Mouse (Mus musculus) embryonic stem cell, embryonic (primary cell): ENCODE results near the gene Ferd3l.

ENCODE experiments used
- CTCF ChIA-PET, 4 experiments: fragments of 300-600 bp in 2 of 4; fragments of 350-600 bp in 2 of 4; sonication (Branson Sonifier 250); formaldehyde crosslinking; loops; one replicate each; lab custom pipeline; 2022; ENCODE audit warnings: inconsistent platforms in 2 of 4; lab: Charles Lee
- POLR2A ChIA-PET, 4 experiments: fragments of 300-600 bp in 2 of 4; fragments of 350-600 bp in 2 of 4; sonication (Branson Sonifier 250); formaldehyde crosslinking; loops; one replicate each; lab custom pipeline; 2022; ENCODE audit warnings: antibody characterized with exemption in 4 of 4, inconsistent platforms in 1 of 4; lab: Charles Lee

Gene Ferd3l

DNA sequence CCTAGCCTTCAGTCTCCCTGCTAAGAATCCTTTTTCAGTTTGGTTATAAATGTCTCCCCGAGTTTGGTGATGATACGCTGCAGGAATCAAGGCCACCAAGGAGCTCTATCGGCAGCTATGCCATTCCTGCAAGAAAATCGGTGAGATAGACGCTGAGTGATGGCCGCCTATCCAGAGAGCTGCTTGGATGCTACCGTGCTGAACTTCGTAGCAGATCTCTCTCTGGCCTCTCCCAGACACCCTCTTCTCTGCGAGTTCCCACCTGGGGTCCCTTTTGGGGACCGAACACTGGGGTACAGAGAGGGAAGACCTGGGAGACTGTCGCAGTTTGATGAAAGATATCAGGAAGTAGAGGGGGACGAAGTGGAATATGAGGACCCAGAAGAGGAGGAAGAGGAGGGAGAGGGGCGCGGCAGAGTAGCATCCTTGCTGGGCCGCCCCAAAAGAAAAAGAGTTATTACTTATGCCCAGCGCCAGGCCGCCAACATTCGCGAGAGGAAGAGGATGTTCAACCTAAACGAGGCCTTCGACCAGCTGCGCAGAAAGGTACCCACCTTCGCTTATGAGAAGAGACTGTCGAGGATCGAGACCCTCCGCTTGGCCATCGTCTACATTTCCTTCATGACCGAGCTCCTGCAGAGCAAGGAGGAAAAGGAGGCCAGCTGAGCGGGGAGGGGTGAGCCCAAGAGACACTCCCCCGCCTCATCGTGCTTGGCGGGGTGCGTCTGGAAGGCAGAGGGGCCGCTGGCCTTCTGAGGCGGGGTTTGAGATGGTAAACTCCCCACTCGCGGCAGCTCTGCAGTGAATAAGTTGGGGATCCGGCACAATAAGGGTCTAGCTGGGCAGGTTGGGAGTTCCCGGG is at the start of gene Ferd3l:
Gene Ferd3l (plus strand): TSS at position 95 of the 862 bp plus-strand sequence.
- POLR2A ChIA-PET = no interaction called here
- CTCF ChIA-PET = interaction anchor here in 1 of 4 experiments (0.5 kb wide), 1 partner anchor 1246 kb away, joined by 3 read pairs; no protein-coding TSS in a partner anchor

- ChIA-PET CTCF (no interaction called here), POLR2A (no interaction called here)
Measured at GRCm38 (mm10) chr12:33893956-33894355, 34.3 kb upstream of the Ferd3l start.

GRCm38 (mm10) chr12:33894621-33895020 is 33.6 kb upstream of the Ferd3l start:
- POLR2A ChIA-PET = interaction anchor here in 1 of 4 experiments (0.5 kb wide), 1 partner anchor 723 kb away, joined by 3 read pairs; no protein-coding TSS in a partner anchor
- CTCF ChIA-PET = no interaction called here

DNA sequence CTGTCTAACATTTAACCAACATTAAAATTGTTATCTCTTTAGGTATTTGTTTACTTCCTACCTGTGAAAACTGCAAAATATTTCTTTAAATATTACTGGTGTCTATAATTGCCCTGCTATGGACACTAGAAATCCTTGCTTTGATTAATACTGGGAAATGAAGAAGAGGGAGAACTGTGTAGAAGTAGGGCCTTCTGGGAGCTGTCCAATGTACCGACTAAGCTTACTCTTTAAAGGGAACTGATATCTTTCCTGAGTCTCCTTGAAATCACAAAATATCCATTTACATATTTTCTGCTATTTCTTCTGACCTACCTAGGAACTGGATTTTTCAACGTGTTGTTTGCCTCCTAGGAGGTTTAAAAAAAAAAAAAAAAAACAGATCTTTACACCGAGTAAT is 1.5 kb upstream of the Ferd3l start:
- CTCF ChIA-PET = interaction anchor here in 2 of 4 experiments (0.6 to 0.7 kb wide), 4 partner anchors 29 to 1958 kb away, joined by 5 to 8 read pairs (median 6); no protein-coding TSS in a partner anchor
- POLR2A ChIA-PET = interaction anchor here in 2 of 4 experiments (0.6 to 0.9 kb wide), 5 partner anchors 29 to 616 kb away, joined by 3 to 4 read pairs (median 3); no protein-coding TSS in a partner anchor

- ChIA-PET POLR2A (interaction anchor here in 2 of 4 experiments (0.6 kb wide), 4 partner anchors 107 to 615 kb away, joined by 3 to 4 read pairs (median 3); no protein-coding TSS in a partner anchor), CTCF (interaction anchor here in 2 of 4 experiments (0.6 kb wide), 2 partner anchors 28 to 1440 kb away, joined by 6 to 8 read pairs; no protein-coding TSS in a partner anchor)
Measured at GRCm38 (mm10) chr12:33927334-33928098, 709 bp upstream of the Ferd3l start.

DNA sequence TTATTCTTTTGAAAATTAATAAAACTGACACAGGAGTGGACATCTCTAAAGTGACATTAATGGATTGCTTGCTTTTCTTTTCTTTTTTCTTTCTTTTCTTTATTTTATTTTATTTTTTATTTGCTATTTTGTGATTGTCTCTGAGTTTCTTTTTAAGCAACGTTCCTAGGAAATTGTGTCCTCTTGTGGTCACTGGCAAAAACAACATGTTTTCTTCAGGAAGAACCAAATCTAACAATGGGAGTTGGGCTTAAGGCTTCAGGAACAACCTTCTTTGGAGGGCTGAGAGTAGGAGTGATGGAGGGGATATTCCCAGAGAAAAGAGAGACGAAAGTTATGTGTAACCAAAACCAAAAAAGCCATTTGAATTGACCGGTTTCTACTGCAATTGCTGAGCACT is 24.6 kb downstream of the Ferd3l start:
- POLR2A ChIA-PET = no interaction called here
- CTCF ChIA-PET = interaction anchor here in 1 of 4 experiments (0.7 kb wide), 1 partner anchor 1234 kb away, joined by 4 read pairs; no protein-coding TSS in a partner anchor

DNA sequence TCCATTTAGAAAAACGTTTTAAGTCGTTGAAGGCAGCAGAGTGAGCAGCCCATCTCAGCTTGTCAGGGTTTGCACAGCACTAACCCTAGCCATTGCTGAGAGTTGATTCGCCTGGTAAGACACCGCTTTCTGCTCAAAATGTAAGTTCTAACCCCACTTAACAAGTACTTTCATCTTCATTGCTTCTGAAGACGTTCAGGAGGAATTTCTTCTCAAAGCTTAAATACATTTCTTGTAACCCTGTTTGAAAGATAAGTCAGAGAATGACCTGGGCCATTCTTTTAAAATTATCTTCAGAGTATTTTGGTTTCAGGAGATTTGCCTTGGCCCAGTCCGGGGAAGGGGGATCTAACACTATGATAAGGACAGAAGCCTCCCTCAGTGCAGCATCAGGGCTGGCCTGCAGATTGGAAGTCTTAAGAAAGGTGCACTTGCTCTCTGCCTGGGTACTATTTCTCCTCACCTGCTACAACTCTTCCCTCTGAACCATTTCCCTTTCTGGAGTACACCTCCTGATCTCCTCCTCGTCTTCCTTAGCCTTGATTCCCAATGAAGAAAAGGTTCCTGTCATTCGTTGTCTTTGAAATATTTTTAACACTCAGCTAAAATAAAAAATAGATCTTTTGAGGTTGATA is 26.8 kb downstream of the Ferd3l start:
- CTCF ChIA-PET = interaction anchor here in 1 of 4 experiments (1.4 kb wide), 1 partner anchor 531 kb away, joined by 3 read pairs; no protein-coding TSS in a partner anchor
- POLR2A ChIA-PET = interaction anchor here in 2 of 4 experiments (0.6 to 2.7 kb wide), 4 partner anchors 13 to 581 kb away, joined by 3 to 14 read pairs (median 4); partner anchors contain the start of gene Twistnb (in 1 of the 2)

DNA sequence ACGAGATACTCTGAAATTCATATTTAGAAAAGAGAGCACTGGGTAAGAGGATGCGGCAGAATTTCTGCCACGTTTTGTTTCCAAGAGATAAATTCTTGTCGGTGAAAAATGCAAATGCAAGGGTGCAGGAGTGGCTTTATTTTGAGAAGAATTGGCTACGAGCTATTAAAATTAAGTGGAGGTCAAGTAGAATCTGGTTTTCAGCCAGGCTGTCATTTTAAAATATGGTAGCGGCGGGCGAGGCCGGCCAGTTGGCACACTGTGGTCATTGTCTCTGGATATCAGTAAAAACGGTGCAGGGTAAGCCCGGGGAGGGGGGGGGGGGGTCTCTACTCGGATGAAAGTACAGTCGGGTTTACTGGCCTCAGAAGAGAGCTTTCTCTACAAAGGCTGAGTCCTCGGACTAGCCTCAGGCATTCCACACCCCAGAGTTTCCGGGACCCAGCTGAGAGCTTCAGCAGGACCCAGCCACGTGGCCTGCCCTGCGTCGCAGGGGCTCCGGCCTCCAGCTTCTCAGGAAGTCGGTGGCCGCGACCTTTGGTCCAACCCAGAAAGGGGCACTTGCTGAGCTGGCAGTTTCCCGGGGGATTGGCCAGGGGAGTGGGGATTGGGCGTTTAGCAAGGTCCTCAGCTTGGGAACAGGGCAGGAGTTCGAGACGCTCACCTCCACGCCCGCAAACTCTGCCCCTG is 27.5 kb downstream of the Ferd3l start:
- ChIA-PET CTCF (interaction anchor here in 3 of 4 experiments (0.5 to 1.4 kb wide), 3 partner anchors 29 to 532 kb away, joined by 3 to 8 read pairs (median 6); no protein-coding TSS in a partner anchor), POLR2A (interaction anchor here in 2 of 4 experiments (0.6 to 2.7 kb wide), 4 partner anchors 13 to 581 kb away, joined by 3 to 14 read pairs (median 4); partner anchors contain the start of gene Twistnb (in 1 of the 2))

DNA sequence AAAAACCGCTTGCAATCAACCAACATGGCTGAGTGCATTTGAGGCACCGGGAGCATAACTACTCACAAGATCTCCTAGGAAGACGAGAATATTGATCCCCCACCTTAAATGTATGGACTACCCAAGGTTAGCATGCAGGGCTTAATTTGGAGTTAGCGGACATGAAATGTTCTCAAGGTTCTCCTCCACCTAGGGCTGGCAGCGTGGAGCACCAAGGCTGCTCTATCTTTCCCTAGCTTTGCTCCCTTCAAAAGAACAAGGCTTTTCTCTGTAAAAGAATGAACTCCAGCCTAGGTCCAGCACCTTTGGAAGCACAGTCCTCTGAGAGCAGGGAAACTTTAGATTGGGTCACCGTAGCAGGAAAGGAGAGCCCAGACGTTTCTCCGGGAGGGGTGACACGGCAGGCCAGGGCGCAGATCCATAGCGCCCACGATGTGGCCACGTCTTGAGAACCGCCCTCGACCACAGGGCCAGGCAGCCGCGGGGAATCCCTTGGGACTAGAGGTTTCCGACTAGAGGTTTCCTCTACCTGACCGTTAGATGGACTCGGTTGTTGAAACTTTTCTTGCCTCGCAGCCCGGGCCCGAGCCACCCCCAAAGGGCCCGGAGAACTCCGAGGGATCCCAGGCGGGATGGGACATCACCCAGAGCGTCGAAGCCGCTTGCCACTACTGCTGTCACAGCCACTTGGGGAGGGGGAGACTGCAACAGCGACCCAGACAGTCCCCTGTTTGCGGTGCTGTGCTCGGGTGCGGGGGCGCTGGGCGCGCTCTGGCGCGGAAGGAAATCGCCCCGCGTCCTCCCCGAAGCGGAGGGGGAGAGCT is 28.6 kb downstream of the Ferd3l start:
- ChIA-PET POLR2A (interaction anchor here in 1 of 4 experiments (1.3 to 2.7 kb wide), 2 partner anchors 12 to 528 kb away, joined by 3 to 14 read pairs; partner anchors contain the start of gene Twistnb), CTCF (interaction anchor here in 1 of 4 experiments (1.4 kb wide), 1 partner anchor 533 kb away, joined by 3 read pairs; no protein-coding TSS in a partner anchor)

DNA sequence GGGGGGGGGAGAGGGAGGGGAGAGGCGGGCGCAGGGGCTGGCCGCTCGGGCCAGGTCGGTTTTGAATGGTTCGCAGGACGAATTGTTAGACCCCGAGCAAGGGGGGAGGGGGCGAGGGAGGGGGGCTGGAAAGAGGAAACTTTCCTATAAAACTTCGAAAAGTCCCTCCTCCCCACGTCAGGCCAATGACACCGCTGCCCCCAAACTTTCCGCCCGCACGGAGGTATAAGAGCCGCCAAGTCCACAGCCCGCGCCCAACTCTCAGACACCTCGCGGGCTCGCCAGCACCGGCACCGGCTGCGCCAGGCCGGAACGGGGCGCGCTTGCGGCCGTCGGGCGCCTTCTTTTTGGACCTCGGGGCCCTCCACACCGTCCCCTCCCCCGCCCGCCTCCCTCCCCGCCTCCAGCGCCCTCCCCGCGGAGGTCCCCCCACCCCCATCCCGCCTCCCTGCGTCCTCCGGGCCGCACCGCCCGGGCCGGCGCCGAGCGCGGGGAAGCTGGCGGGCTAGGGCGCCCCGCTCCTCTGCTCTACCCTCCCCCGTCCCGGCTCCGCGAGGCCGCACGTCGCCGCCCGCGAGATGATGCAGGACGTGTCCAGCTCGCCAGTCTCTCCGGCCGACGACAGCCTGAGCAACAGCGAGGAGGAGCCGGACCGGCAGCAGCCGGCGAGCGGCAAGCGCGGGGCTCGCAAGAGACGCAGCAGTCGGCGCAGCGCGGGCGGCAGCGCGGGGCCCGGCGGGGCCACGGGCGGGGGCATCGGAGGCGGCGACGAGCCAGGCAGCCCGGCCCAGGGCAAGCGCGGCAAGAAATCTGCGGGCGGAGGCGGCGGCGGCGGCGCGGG is 29.4 kb downstream of the Ferd3l start, which contains the start of gene Twist1:
Gene Twist1 (plus strand): TSS at position 272 of the 841 bp plus-strand sequence.
- ChIA-PET POLR2A (interaction anchor here in 3 of 4 experiments (0.6 to 1.2 kb wide), 4 partner anchors 10 to 38 kb away, joined by 4 to 6 read pairs (median 4); no protein-coding TSS in a partner anchor), CTCF (no interaction called here)

GRCm38 (mm10) chr12:33958241-33959194 is 30.3 kb downstream of the Ferd3l start:
- POLR2A ChIA-PET = interaction anchor here in 3 of 4 experiments (0.6 to 1.2 kb wide), 5 partner anchors 9 to 39 kb away, joined by 3 to 6 read pairs (median 4); no protein-coding TSS in a partner anchor
- CTCF ChIA-PET = no interaction called here

- ChIA-PET CTCF (no interaction called here), POLR2A (interaction anchor here in 1 of 4 experiments (1.2 kb wide), 1 partner anchor 8 kb away, joined by 3 read pairs; no protein-coding TSS in a partner anchor)
Measured at GRCm38 (mm10) chr12:33959206-33959605, 31.0 kb downstream of the Ferd3l start.

- ChIA-PET POLR2A (no interaction called here), CTCF (no interaction called here)
Measured at GRCm38 (mm10) chr12:33959846-33960245, 31.6 kb downstream of the Ferd3l start.

GRCm38 (mm10) chr12:33961013-33961412 is 32.8 kb downstream of the Ferd3l start:
- CTCF ChIA-PET = no interaction called here
- POLR2A ChIA-PET = no interaction called here
